Mouse (Mus musculus) urinary bladder, adult 18-20 months (tissue): ENCODE data around the gene Fam189b.
A peak's percentile ranks its signal among the peaks of the same experiment; 100 is the strongest.

Source experiments
- DNase-seq, 2 experiments: peaks; one replicate each; pipeline ENCODE4 v3.0.0; 2022; ENCODE audit warnings: low spot score in 2 of 2, mixed read lengths in 2 of 2

Gene Fam189b

GRCm38 (mm10) chr3:89165268-89165870, 17.6 kb upstream of the Fam189b start:
- no peak for DNase-seq

- no peak for DNase-seq
Observed at GRCm38 (mm10) chr3:89166945-89167344, 16.0 kb upstream of the Fam189b start.

GRCm38 (mm10) chr3:89174844-89175243, 8.1 kb upstream of the Fam189b start:
- DNase-seq = no peak

GRCm38 (mm10) chr3:89175544-89175943, 7.4 kb upstream of the Fam189b start:
- no peak for DNase-seq

- DNase-seq = no peak
Observed at GRCm38 (mm10) chr3:89176421-89176820, 6.5 kb upstream of the Fam189b start.

GRCm38 (mm10) chr3:89177242-89178106, 5.5 kb upstream of the Fam189b start, which contains the start of gene Scamp3:
Scamp3 (plus strand) TSS chr3:89177473.
- DNase-seq = peak; percentile 61 to 83

- no peak for DNase-seq
Observed at GRCm38 (mm10) chr3:89178107-89178385, 4.9 kb upstream of the Fam189b start.

- no peak for DNase-seq
Observed at GRCm38 (mm10) chr3:89179056-89179455, 3.9 kb upstream of the Fam189b start.

GRCm38 (mm10) chr3:89181749-89182500, 1.0 kb upstream of the Fam189b start:
- no peak for DNase-seq

GRCm38 (mm10) chr3:89182531-89183057, 349 bp upstream of the Fam189b start:
- DNase-seq = no peak

- DNase-seq = no peak
Observed at GRCm38 (mm10) chr3:89183959-89184315, 994 bp downstream of the Fam189b start.

- no peak for DNase-seq
Observed at GRCm38 (mm10) chr3:89187197-89187596, 4.3 kb downstream of the Fam189b start.

- no peak for DNase-seq
Observed at GRCm38 (mm10) chr3:89187690-89188477, 4.9 kb downstream of the Fam189b start.

- no peak for DNase-seq
Observed at GRCm38 (mm10) chr3:89188478-89188875, 5.5 kb downstream of the Fam189b start.

- no peak for DNase-seq
Observed at GRCm38 (mm10) chr3:89190436-89190835, 7.5 kb downstream of the Fam189b start.

- DNase-seq = no peak
Observed at GRCm38 (mm10) chr3:89193351-89193750, 10.4 kb downstream of the Fam189b start.

- DNase-seq = no peak
Observed at GRCm38 (mm10) chr3:89193853-89194252, 10.9 kb downstream of the Fam189b start.

GRCm38 (mm10) chr3:89195979-89196877, 13.3 kb downstream of the Fam189b start:
- peak; percentile 75 to 87 for DNase-seq

- DNase-seq = no peak
Observed at GRCm38 (mm10) chr3:89199839-89200238, 16.9 kb downstream of the Fam189b start.
